Mouse (Mus musculus): ENCODE results near the gene Tex264. TPM values are rescaled to one million over a fixed set of nuclear protein-coding genes. Genes with fewer than 3 reads are reported as not detected.

The Tex264 gene
- polyA plus RNA-seq, 1 experiment from 2014 or later = 55.9 TPM

- peaks cover 29% of the 10 kb centered on the region; the same call in 1 of the 2 replicates for H3K36me3 ChIP-seq (ENCODE audit: control insufficient read depth, insufficient read depth, low read length)
Measured at GRCm38 (mm10) chr9:106677702-106678101, 8.0 kb downstream of the Tex264 start.

GRCm38 (mm10) chr9:106676571-106676970, 9.2 kb downstream of the Tex264 start:
- Histone ChIP-seq H3K27ac (ENCODE audit: low read length) (no peak overlapping the region), H3K4me1 (ENCODE audit: control insufficient read depth, insufficient read depth, low read length) (no peaks in the 10 kb centered on the region), H3K9me3 (ENCODE audit: control insufficient read depth, low read depth, low read length) (no peaks in the 10 kb centered on the region), H3K4me3 (ENCODE audit: low read depth, low read length) (no peak overlapping the region), H3K9ac (replicated peaks; ENCODE audit: low read depth, low read length) (no peak overlapping the region), H3K27me3 (ENCODE audit: control insufficient read depth, insufficient read depth, low read length) (no peaks in the 10 kb centered on the region), H3K36me3 (ENCODE audit: control insufficient read depth, insufficient read depth, low read length) (peaks cover 32% of the 10 kb centered on the region; the same call in 1 of the 2 replicates), H3K4me2 (replicated peaks; ENCODE audit: low read depth, low read length) (no peak overlapping the region)
- no peak for ATAC-seq (ENCODE audit: insufficient number of reproducible peaks, insufficient read depth, low FRiP score, low read depth)
- WGBS = 69% methylated on average over 4 of the region's 4 CpGs

More at GRCm38 (mm10) chr9:106677702-106678101, 8.0 kb downstream of the Tex264 start:
- no peak for ATAC-seq (ENCODE audit: insufficient number of reproducible peaks, insufficient read depth, low FRiP score, low read depth)
- H3K4me2 ChIP-seq (replicated peaks; ENCODE audit: low read depth, low read length) = no peak overlapping the region
- no peak overlapping the region for H3K27ac ChIP-seq (ENCODE audit: low read length)
- 88% methylated on average over 5 of the region's 5 CpGs for WGBS
- no peak overlapping the region for H3K9ac ChIP-seq (replicated peaks; ENCODE audit: low read depth, low read length)
- H3K27me3 ChIP-seq (ENCODE audit: control insufficient read depth, insufficient read depth, low read length) = no peaks in the 10 kb centered on the region
- no peaks in the 10 kb centered on the region for H3K4me1 ChIP-seq (ENCODE audit: control insufficient read depth, insufficient read depth, low read length)
- H3K4me3 ChIP-seq (ENCODE audit: low read depth, low read length) = no peak overlapping the region
- no peaks in the 10 kb centered on the region for H3K9me3 ChIP-seq (ENCODE audit: control insufficient read depth, low read depth, low read length)

GRCm38 (mm10) chr9:106675965-106676364, 9.8 kb downstream of the Tex264 start:
- Histone ChIP-seq H3K4me1 (ENCODE audit: control insufficient read depth, insufficient read depth, low read length) (no peaks in the 10 kb centered on the region), H3K27me3 (ENCODE audit: control insufficient read depth, insufficient read depth, low read length) (no peaks in the 10 kb centered on the region), H3K4me3 (ENCODE audit: low read depth, low read length) (no peak overlapping the region), H3K9me3 (ENCODE audit: control insufficient read depth, low read depth, low read length) (no peaks in the 10 kb centered on the region), H3K27ac (ENCODE audit: low read length) (no peak overlapping the region), H3K9ac (replicated peaks; ENCODE audit: low read depth, low read length) (no peak overlapping the region), H3K4me2 (replicated peaks; ENCODE audit: low read depth, low read length) (no peak overlapping the region), H3K36me3 (ENCODE audit: control insufficient read depth, insufficient read depth, low read length) (peaks cover 36% of the 10 kb centered on the region; the same call in 1 of the 2 replicates)
- no peak; the same call in 1 of the 2 replicates for ATAC-seq (ENCODE audit: insufficient number of reproducible peaks, insufficient read depth, low FRiP score, low read depth)
- 72% methylated on average over 9 of the region's 9 CpGs for WGBS

- Histone ChIP-seq H3K36me3 (ENCODE audit: control insufficient read depth, insufficient read depth, low read length) (peaks cover 32% of the 10 kb centered on the region; the same call in 1 of the 2 replicates), H3K27ac (ENCODE audit: low read length) (no peak overlapping the region), H3K27me3 (ENCODE audit: control insufficient read depth, insufficient read depth, low read length) (no peaks in the 10 kb centered on the region), H3K9ac (replicated peaks; ENCODE audit: low read depth, low read length) (no peak overlapping the region), H3K9me3 (ENCODE audit: control insufficient read depth, low read depth, low read length) (no peaks in the 10 kb centered on the region), H3K4me2 (replicated peaks; ENCODE audit: low read depth, low read length) (no peak overlapping the region), H3K4me3 (ENCODE audit: low read depth, low read length) (no peak overlapping the region), H3K4me1 (ENCODE audit: control insufficient read depth, insufficient read depth, low read length) (no peaks in the 10 kb centered on the region)
- ATAC-seq (ENCODE audit: insufficient number of reproducible peaks, insufficient read depth, low FRiP score, low read depth) = peak; percentile 83
- WGBS = 2% methylated on average over 1 of the region's 1 CpGs
Measured at GRCm38 (mm10) chr9:106675480-106675879, 10.2 kb downstream of the Tex264 start.

- H3K4me2 ChIP-seq (replicated peaks; ENCODE audit: low read depth, low read length) = no peak overlapping the region
- ATAC-seq (ENCODE audit: insufficient number of reproducible peaks, insufficient read depth, low FRiP score, low read depth) = no peak
- H3K4me3 ChIP-seq (ENCODE audit: low read depth, low read length) = no peak overlapping the region
- no peaks in the 10 kb centered on the region for H3K27me3 ChIP-seq (ENCODE audit: control insufficient read depth, insufficient read depth, low read length)
- 88% methylated on average over 2 of the region's 2 CpGs for WGBS
- H3K36me3 ChIP-seq (ENCODE audit: control insufficient read depth, insufficient read depth, low read length) = peaks cover 29% of the 10 kb centered on the region; the same call in 1 of the 2 replicates
- H3K9ac ChIP-seq (replicated peaks; ENCODE audit: low read depth, low read length) = no peak overlapping the region
- H3K9me3 ChIP-seq (ENCODE audit: control insufficient read depth, low read depth, low read length) = no peaks in the 10 kb centered on the region
- H3K4me1 ChIP-seq (ENCODE audit: control insufficient read depth, insufficient read depth, low read length) = no peaks in the 10 kb centered on the region
- H3K27ac ChIP-seq (ENCODE audit: low read length) = no peak overlapping the region
Measured at GRCm38 (mm10) chr9:106673860-106674259, 11.9 kb downstream of the Tex264 start.

- Histone ChIP-seq H3K36me3 (ENCODE audit: control insufficient read depth, insufficient read depth, low read length) (peaks cover 29% of the 10 kb centered on the region; the same call in 1 of the 2 replicates), H3K27me3 (ENCODE audit: control insufficient read depth, insufficient read depth, low read length) (no peaks in the 10 kb centered on the region), H3K27ac (ENCODE audit: low read length) (no peak overlapping the region), H3K9ac (replicated peaks; ENCODE audit: low read depth, low read length) (no peak overlapping the region), H3K4me2 (replicated peaks; ENCODE audit: low read depth, low read length) (no peak overlapping the region), H3K9me3 (ENCODE audit: control insufficient read depth, low read depth, low read length) (no peaks in the 10 kb centered on the region), H3K4me1 (ENCODE audit: control insufficient read depth, insufficient read depth, low read length) (no peaks in the 10 kb centered on the region), H3K4me3 (ENCODE audit: low read depth, low read length) (no peak overlapping the region)
- no peak for ATAC-seq (ENCODE audit: insufficient number of reproducible peaks, insufficient read depth, low FRiP score, low read depth)
- 90% methylated on average over 6 of the region's 6 CpGs for WGBS
Measured at GRCm38 (mm10) chr9:106664856-106665255, 20.9 kb downstream of the Tex264 start.

- WGBS = 88% methylated on average over 4 of the region's 4 CpGs
Measured at GRCm38 (mm10) chr9:106664433-106664832, 21.3 kb downstream of the Tex264 start.

GRCm38 (mm10) chr9:106663200-106663599, 22.5 kb downstream of the Tex264 start:
- WGBS = 78% methylated on average over 6 of the region's 6 CpGs
- no peak overlapping the region for H3K9ac ChIP-seq (replicated peaks; ENCODE audit: low read depth, low read length)
- no peak overlapping the region for H3K27ac ChIP-seq (ENCODE audit: low read length)
- H3K9me3 ChIP-seq (ENCODE audit: control insufficient read depth, low read depth, low read length) = no peaks in the 10 kb centered on the region
- H3K4me3 ChIP-seq (ENCODE audit: low read depth, low read length) = no peak overlapping the region
- H3K4me1 ChIP-seq (ENCODE audit: control insufficient read depth, insufficient read depth, low read length) = no peaks in the 10 kb centered on the region
- no peak for ATAC-seq (ENCODE audit: insufficient number of reproducible peaks, insufficient read depth, low FRiP score, low read depth)
- H3K36me3 ChIP-seq (ENCODE audit: control insufficient read depth, insufficient read depth, low read length) = peaks cover 29% of the 10 kb centered on the region; the same call in 1 of the 2 replicates
- no peak overlapping the region for H3K4me2 ChIP-seq (replicated peaks; ENCODE audit: low read depth, low read length)
- H3K27me3 ChIP-seq (ENCODE audit: control insufficient read depth, insufficient read depth, low read length) = no peaks in the 10 kb centered on the region

More at GRCm38 (mm10) chr9:106664433-106664832, 21.3 kb downstream of the Tex264 start:
- Histone ChIP-seq H3K9me3 (ENCODE audit: control insufficient read depth, low read depth, low read length) (no peaks in the 10 kb centered on the region), H3K27me3 (ENCODE audit: control insufficient read depth, insufficient read depth, low read length) (no peaks in the 10 kb centered on the region), H3K4me3 (ENCODE audit: low read depth, low read length) (no peak overlapping the region), H3K4me1 (ENCODE audit: control insufficient read depth, insufficient read depth, low read length) (no peaks in the 10 kb centered on the region), H3K4me2 (replicated peaks; ENCODE audit: low read depth, low read length) (no peak overlapping the region), H3K36me3 (ENCODE audit: control insufficient read depth, insufficient read depth, low read length) (peaks cover 29% of the 10 kb centered on the region; the same call in 1 of the 2 replicates), H3K9ac (replicated peaks; ENCODE audit: low read depth, low read length) (no peak overlapping the region), H3K27ac (ENCODE audit: low read length) (no peak overlapping the region)
- ATAC-seq (ENCODE audit: insufficient number of reproducible peaks, insufficient read depth, low FRiP score, low read depth) = no peak

- no peak overlapping the region for H3K4me3 ChIP-seq (ENCODE audit: low read depth, low read length)
- no peaks in the 10 kb centered on the region for H3K9me3 ChIP-seq (ENCODE audit: control insufficient read depth, low read depth, low read length)
- no peak for ATAC-seq (ENCODE audit: insufficient number of reproducible peaks, insufficient read depth, low FRiP score, low read depth)
- 90% methylated on average over 1 of the region's 1 CpGs for WGBS
- H3K27me3 ChIP-seq (ENCODE audit: control insufficient read depth, insufficient read depth, low read length) = peaks cover 1% of the 10 kb centered on the region; the same call in 1 of the 2 replicates
- H3K27ac ChIP-seq (ENCODE audit: low read length) = no peak overlapping the region
- H3K4me1 ChIP-seq (ENCODE audit: control insufficient read depth, insufficient read depth, low read length) = no peaks in the 10 kb centered on the region
- no peak overlapping the region for H3K4me2 ChIP-seq (replicated peaks; ENCODE audit: low read depth, low read length)
- H3K36me3 ChIP-seq (ENCODE audit: control insufficient read depth, insufficient read depth, low read length) = peaks cover 22% of the 10 kb centered on the region; the same call in 1 of the 2 replicates
- no peak overlapping the region for H3K9ac ChIP-seq (replicated peaks; ENCODE audit: low read depth, low read length)
Measured at GRCm38 (mm10) chr9:106659935-106660334, 25.8 kb downstream of the Tex264 start.
